Mouse (Mus musculus): ENCODE results near the gene Tank. TPM values are rescaled to one million over a fixed set of nuclear protein-coding genes. Genes with fewer than 3 reads are reported as not detected.
A peak's percentile ranks its signal among the peaks of the same experiment; 100 is the strongest.

The Tank gene
- polyA plus RNA-seq, 1 experiment from 2014 or later = 36.6 TPM

GRCm38 (mm10) chr2:61651640-61652039 is 73.3 kb downstream of the Tank start:
- WGBS = 89% methylated on average over 3 of the region's 3 CpGs
- no peak overlapping the region for H3K4me3 ChIP-seq (ENCODE audit: low read depth, low read length)
- H3K4me2 ChIP-seq (replicated peaks; ENCODE audit: low read depth, low read length) = no peak overlapping the region
- no peak overlapping the region for H3K9ac ChIP-seq (replicated peaks; ENCODE audit: low read depth, low read length)
- ATAC-seq (ENCODE audit: insufficient number of reproducible peaks, insufficient read depth, low FRiP score, low read depth) = no peak
- H3K27me3 ChIP-seq (ENCODE audit: control insufficient read depth, insufficient read depth, low read length) = no peaks in the 10 kb centered on the region
- H3K4me1 ChIP-seq (ENCODE audit: control insufficient read depth, insufficient read depth, low read length) = 0 out of 2 replicates have a peak, but pooled peaks cover 4% of the 10 kb centered on the region
- peaks cover 4% of the 10 kb centered on the region; the same call in 1 of the 2 replicates for H3K36me3 ChIP-seq (ENCODE audit: control insufficient read depth, insufficient read depth, low read length)
- no peak overlapping the region for H3K27ac ChIP-seq (ENCODE audit: low read length)
- H3K9me3 ChIP-seq (ENCODE audit: control insufficient read depth, low read depth, low read length) = no peaks in the 10 kb centered on the region

DNA sequence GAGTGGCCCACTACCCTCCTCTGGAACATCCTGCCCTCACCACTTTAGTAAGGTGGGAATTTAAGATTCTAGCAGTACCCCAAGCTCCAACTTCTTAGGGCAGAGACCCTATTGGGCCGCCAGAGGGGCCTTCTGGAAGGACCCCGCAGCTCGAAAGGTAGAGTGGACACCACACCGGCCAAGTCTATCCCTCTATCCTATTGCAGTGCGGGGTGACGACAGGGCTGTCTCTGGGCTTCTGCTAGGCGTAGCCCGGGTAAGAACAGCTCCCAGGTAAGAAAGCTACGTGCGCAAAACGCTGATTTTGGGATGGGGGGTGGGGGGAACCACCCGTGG is 76.6 kb downstream of the Tank start:
- Histone ChIP-seq H3K4me3 (ENCODE audit: low read depth, low read length) (peak overlapping the region; percentile 44), H3K9ac (replicated peaks; ENCODE audit: low read depth, low read length) (peak overlapping the region; percentile 42; the same call in 1 of the 2 replicates), H3K36me3 (ENCODE audit: control insufficient read depth, insufficient read depth, low read length) (0 out of 2 replicates have a peak, but pooled peaks cover under 1% of the 10 kb centered on the region), H3K27ac (ENCODE audit: low read length) (no peak overlapping the region), H3K4me2 (replicated peaks; ENCODE audit: low read depth, low read length) (peak overlapping the region; percentile 81), H3K9me3 (ENCODE audit: control insufficient read depth, low read depth, low read length) (no peaks in the 10 kb centered on the region), H3K27me3 (ENCODE audit: control insufficient read depth, insufficient read depth, low read length) (no peaks in the 10 kb centered on the region), H3K4me1 (ENCODE audit: control insufficient read depth, insufficient read depth, low read length) (0 out of 2 replicates have a peak, but pooled peaks cover 7% of the 10 kb centered on the region)
- 9% methylated on average over 12 of the region's 12 CpGs for WGBS
- peak; percentile 42; the same call in 1 of the 2 replicates for ATAC-seq (ENCODE audit: insufficient number of reproducible peaks, insufficient read depth, low FRiP score, low read depth)

GRCm38 (mm10) chr2:61655382-61656281 is 77.2 kb downstream of the Tank start:
- under 1% methylated on average over 46 of the region's 46 CpGs for WGBS
- H3K27ac ChIP-seq (ENCODE audit: low read length) = no peak overlapping the region
- no peaks in the 10 kb centered on the region for H3K27me3 ChIP-seq (ENCODE audit: control insufficient read depth, insufficient read depth, low read length)
- ATAC-seq (ENCODE audit: insufficient number of reproducible peaks, insufficient read depth, low FRiP score, low read depth) = peak; percentile 35; the same call in 1 of the 2 replicates
- 0 out of 2 replicates have a peak, but pooled peaks cover 7% of the 10 kb centered on the region for H3K4me1 ChIP-seq (ENCODE audit: control insufficient read depth, insufficient read depth, low read length)
- H3K4me3 ChIP-seq (ENCODE audit: low read depth, low read length) = peak overlapping the region; percentile 44
- no peaks in the 10 kb centered on the region for H3K36me3 ChIP-seq (ENCODE audit: control insufficient read depth, insufficient read depth, low read length)
- H3K9ac ChIP-seq (replicated peaks; ENCODE audit: low read depth, low read length) = peak overlapping the region; percentile 42
- peak overlapping the region; percentile 81 for H3K4me2 ChIP-seq (replicated peaks; ENCODE audit: low read depth, low read length)
- H3K9me3 ChIP-seq (ENCODE audit: control insufficient read depth, low read depth, low read length) = no peaks in the 10 kb centered on the region

DNA sequence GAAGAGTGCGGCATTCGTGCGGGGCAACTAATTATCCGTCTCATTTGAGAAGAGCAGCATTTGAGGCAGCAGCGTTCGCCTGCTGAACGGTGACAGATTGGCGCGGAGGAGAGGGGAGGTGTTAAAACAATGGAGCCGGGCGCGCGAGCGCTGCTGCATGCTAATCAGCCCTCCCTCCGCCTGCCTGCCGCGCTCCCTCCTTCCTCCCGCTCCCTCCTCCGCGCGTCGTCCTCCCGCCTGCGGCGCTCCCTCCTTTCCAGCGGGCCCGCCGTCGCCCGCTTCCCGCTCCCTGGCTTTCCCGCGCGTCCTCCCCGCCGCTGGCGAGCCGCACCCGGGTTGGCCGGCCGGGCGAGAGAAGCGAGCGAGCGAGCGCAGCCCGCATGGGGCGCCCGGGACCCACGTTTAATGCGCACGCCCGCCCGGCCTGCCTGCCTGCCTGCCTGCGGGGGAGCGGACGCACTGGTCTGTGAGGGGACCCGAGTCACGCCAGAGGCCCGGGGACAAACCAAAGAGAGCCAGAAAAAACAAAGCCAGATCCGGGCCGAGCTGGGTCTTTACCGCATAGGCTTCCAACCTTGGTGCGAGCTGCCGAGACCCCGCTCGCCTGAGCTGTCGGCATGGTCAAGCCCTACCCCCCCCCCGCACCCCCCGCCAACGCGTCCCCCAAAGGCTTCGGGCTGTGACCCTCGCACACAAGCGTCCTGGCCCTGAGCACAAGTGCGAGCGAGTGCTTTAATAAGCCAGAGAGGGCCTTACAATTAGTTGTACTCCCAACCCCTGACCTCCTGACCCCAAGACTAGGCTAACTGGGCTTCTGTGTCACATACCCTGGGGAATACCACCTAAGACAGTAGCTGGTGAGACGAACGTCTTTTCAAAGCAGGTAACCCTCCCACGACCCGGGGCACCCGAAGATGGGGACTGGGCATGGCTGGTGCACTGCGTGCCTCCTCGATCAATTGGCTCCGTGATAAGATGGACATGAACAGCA is 78.3 kb downstream of the Tank start:
- H3K9ac ChIP-seq (replicated peaks; ENCODE audit: low read depth, low read length) = peak overlapping the region; percentile 42
- H3K4me3 ChIP-seq (ENCODE audit: low read depth, low read length) = peak overlapping the region; percentile 44
- ATAC-seq (ENCODE audit: insufficient number of reproducible peaks, insufficient read depth, low FRiP score, low read depth) = peak; percentile 75
- H3K36me3 ChIP-seq (ENCODE audit: control insufficient read depth, insufficient read depth, low read length) = no peaks in the 10 kb centered on the region
- no peaks in the 10 kb centered on the region for H3K27me3 ChIP-seq (ENCODE audit: control insufficient read depth, insufficient read depth, low read length)
- 1% methylated on average over 81 of the region's 85 CpGs for WGBS
- H3K9me3 ChIP-seq (ENCODE audit: control insufficient read depth, low read depth, low read length) = no peaks in the 10 kb centered on the region
- H3K4me1 ChIP-seq (ENCODE audit: control insufficient read depth, insufficient read depth, low read length) = 0 out of 2 replicates have a peak, but pooled peaks cover 7% of the 10 kb centered on the region
- no peak overlapping the region for H3K27ac ChIP-seq (ENCODE audit: low read length)
- peak overlapping the region; percentile 81 for H3K4me2 ChIP-seq (replicated peaks; ENCODE audit: low read depth, low read length)

GRCm38 (mm10) chr2:61659254-61659653 is 80.9 kb downstream of the Tank start:
- Histone ChIP-seq H3K36me3 (ENCODE audit: control insufficient read depth, insufficient read depth, low read length) (no peaks in the 10 kb centered on the region), H3K9me3 (ENCODE audit: control insufficient read depth, low read depth, low read length) (no peaks in the 10 kb centered on the region), H3K27ac (ENCODE audit: low read length) (no peak overlapping the region), H3K9ac (replicated peaks; ENCODE audit: low read depth, low read length) (no peak overlapping the region), H3K4me2 (replicated peaks; ENCODE audit: low read depth, low read length) (no peak overlapping the region), H3K27me3 (ENCODE audit: control insufficient read depth, insufficient read depth, low read length) (no peaks in the 10 kb centered on the region), H3K4me3 (ENCODE audit: low read depth, low read length) (no peak overlapping the region), H3K4me1 (ENCODE audit: control insufficient read depth, insufficient read depth, low read length) (0 out of 2 replicates have a peak, but pooled peaks cover 7% of the 10 kb centered on the region)
- no peak for ATAC-seq (ENCODE audit: insufficient number of reproducible peaks, insufficient read depth, low FRiP score, low read depth)
- 86% methylated on average over 2 of the region's 2 CpGs for whole genome bisulfite sequencing

GRCm38 (mm10) chr2:61662833-61663232 is 84.4 kb downstream of the Tank start:
- WGBS = 76% methylated on average over 10 of the region's 10 CpGs
- no peak for ATAC-seq (ENCODE audit: insufficient number of reproducible peaks, insufficient read depth, low FRiP score, low read depth)
- no peak overlapping the region for H3K9ac ChIP-seq (replicated peaks; ENCODE audit: low read depth, low read length)
- no peaks in the 10 kb centered on the region for H3K36me3 ChIP-seq (ENCODE audit: control insufficient read depth, insufficient read depth, low read length)
- no peak overlapping the region for H3K4me3 ChIP-seq (ENCODE audit: low read depth, low read length)
- H3K4me2 ChIP-seq (replicated peaks; ENCODE audit: low read depth, low read length) = no peak overlapping the region
- H3K27me3 ChIP-seq (ENCODE audit: control insufficient read depth, insufficient read depth, low read length) = no peaks in the 10 kb centered on the region
- no peak overlapping the region for H3K27ac ChIP-seq (ENCODE audit: low read length)
- H3K9me3 ChIP-seq (ENCODE audit: control insufficient read depth, low read depth, low read length) = no peaks in the 10 kb centered on the region
- no peaks in the 10 kb centered on the region for H3K4me1 ChIP-seq (ENCODE audit: control insufficient read depth, insufficient read depth, low read length)

- WGBS = 75% methylated on average over 10 of the region's 10 CpGs
- Histone ChIP-seq H3K9ac (replicated peaks; ENCODE audit: low read depth, low read length) (no peak overlapping the region), H3K36me3 (ENCODE audit: control insufficient read depth, insufficient read depth, low read length) (no peaks in the 10 kb centered on the region), H3K4me3 (ENCODE audit: low read depth, low read length) (no peak overlapping the region), H3K27me3 (ENCODE audit: control insufficient read depth, insufficient read depth, low read length) (no peaks in the 10 kb centered on the region), H3K4me1 (ENCODE audit: control insufficient read depth, insufficient read depth, low read length) (no peaks in the 10 kb centered on the region), H3K9me3 (ENCODE audit: control insufficient read depth, low read depth, low read length) (no peaks in the 10 kb centered on the region), H3K27ac (ENCODE audit: low read length) (no peak overlapping the region), H3K4me2 (replicated peaks; ENCODE audit: low read depth, low read length) (no peak overlapping the region)
- ATAC-seq (ENCODE audit: insufficient number of reproducible peaks, insufficient read depth, low FRiP score, low read depth) = no peak
Measured at GRCm38 (mm10) chr2:61663573-61664241, 85.3 kb downstream of the Tank start.

GRCm38 (mm10) chr2:61667420-61667819 is 89.0 kb downstream of the Tank start:
- no peaks in the 10 kb centered on the region for H3K4me1 ChIP-seq (ENCODE audit: control insufficient read depth, insufficient read depth, low read length)
- H3K4me2 ChIP-seq (replicated peaks; ENCODE audit: low read depth, low read length) = no peak overlapping the region
- WGBS = 86% methylated on average over 7 of the region's 7 CpGs
- H3K9me3 ChIP-seq (ENCODE audit: control insufficient read depth, low read depth, low read length) = no peaks in the 10 kb centered on the region
- no peaks in the 10 kb centered on the region for H3K27me3 ChIP-seq (ENCODE audit: control insufficient read depth, insufficient read depth, low read length)
- H3K4me3 ChIP-seq (ENCODE audit: low read depth, low read length) = no peak overlapping the region
- no peak for ATAC-seq (ENCODE audit: insufficient number of reproducible peaks, insufficient read depth, low FRiP score, low read depth)
- no peak overlapping the region for H3K27ac ChIP-seq (ENCODE audit: low read length)
- no peak overlapping the region for H3K9ac ChIP-seq (replicated peaks; ENCODE audit: low read depth, low read length)
- no peaks in the 10 kb centered on the region for H3K36me3 ChIP-seq (ENCODE audit: control insufficient read depth, insufficient read depth, low read length)
